Mouse (Mus musculus): Measurements from ENCODE around the gene Ccne1. TPM values are rescaled to one million over a fixed set of nuclear protein-coding genes. Genes with fewer than 3 reads are reported as not detected.

The Ccne1 gene
- polyA plus RNA-seq, 1 experiment from 2014 or later, result 23.5 TPM

DNA sequence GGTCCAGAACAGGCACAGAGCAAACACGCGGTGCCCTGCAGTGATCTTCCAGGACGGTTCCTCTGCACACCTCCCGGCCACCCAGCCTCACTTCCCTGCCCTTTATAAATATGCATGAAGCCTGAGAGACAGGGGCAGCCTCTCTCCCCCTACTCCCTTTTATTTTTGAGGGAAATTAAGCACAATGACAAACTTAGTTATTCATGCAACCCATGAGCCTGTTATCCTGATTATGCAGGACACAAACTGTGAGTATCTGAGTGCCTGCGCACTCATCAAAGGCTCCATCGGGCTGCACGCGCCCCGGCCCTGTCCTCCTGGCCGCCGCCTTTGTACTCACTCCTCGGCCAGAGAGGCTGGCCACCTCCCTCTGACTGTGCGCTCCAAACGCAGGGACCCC, 32.8 kb downstream of the Ccne1 start:
- ATAC-seq (replicated peaks; ENCODE audit: insufficient number of reproducible peaks, insufficient read depth, low FRiP score, low read depth), result no peak
- WGBS, result 9% methylated on average over 14 of the region's 14 CpGs
- peak overlapping the region; percentile 45 for H3K4me2 ChIP-seq

DNA sequence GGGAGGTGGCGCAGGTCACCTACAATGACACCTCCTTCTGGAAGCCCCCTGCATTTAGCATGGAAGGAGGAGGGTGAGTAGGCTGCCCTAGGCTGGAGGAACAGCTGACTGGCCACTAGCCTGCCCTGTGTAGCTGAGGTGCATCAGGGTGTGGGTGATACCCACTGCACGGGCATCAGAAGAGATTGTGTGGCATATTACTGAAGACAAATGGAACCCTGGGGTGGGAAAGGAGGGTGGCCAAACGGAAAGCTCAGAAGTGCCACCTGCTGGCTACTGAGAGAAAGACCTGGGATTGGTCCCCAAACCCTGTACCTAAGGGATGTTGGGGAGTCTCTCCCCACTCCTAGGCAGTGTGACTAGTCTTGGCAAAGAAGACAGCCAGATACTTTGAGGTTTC, 33.6 kb downstream of the Ccne1 start:
- Histone ChIP-seq H3K4me2 (no peak overlapping the region), H3K27me3 (peaks cover 6% of the 10 kb centered on the region; the same call in 1 of the 2 replicates), H3K9ac (no peak overlapping the region), H3K9me3 (replicated peaks) (no peaks in the 10 kb centered on the region), H3K4me1 (replicated peaks) (peaks cover 7% of the 10 kb centered on the region; the same call in 1 of the 2 replicates), H3K36me3 (no peaks in the 10 kb centered on the region), H3K4me3 (no peak overlapping the region), H3K27ac (no peak overlapping the region)
- WGBS, result 29% methylated on average over 3 of the region's 3 CpGs
- ATAC-seq (replicated peaks; ENCODE audit: insufficient number of reproducible peaks, insufficient read depth, low FRiP score, low read depth), result 0 out of 2 replicates have a peak, but pooled peaks have one; percentile 47

More for the DNA sequence above, 32.8 kb downstream of the Ccne1 start:
- H3K36me3 ChIP-seq, result no peaks in the 10 kb centered on the region
- H3K27me3 ChIP-seq, result peaks cover 6% of the 10 kb centered on the region; the same call in 1 of the 2 replicates
- H3K27ac ChIP-seq, result no peak overlapping the region
- no peak overlapping the region for H3K9ac ChIP-seq
- peak overlapping the region; percentile 19; the same call in 1 of the 2 replicates for H3K4me3 ChIP-seq
- H3K4me1 ChIP-seq (replicated peaks), result peaks cover 7% of the 10 kb centered on the region; the same call in 1 of the 2 replicates
- H3K9me3 ChIP-seq (replicated peaks), result no peaks in the 10 kb centered on the region

DNA sequence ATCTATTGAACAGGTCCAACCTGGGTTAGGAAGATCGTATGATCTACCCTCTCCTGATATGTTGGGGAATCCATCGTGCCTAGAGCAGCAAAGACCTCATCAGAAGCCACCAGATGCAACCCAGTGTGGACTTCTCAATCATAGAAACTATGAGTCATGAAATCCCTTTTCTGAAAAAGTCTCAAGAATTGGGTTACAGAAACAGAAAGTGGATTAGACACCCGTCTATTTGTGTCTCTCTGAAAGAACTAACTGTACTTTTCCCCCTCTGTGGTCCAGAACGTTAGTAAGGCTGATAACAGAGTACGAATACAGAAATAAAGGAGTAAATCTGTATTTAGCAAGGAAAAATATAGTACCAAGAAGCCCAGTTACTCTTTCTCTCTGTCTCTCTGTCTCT, 36.3 kb downstream of the Ccne1 start:
- Histone ChIP-seq H3K27me3 (peaks cover 6% of the 10 kb centered on the region; the same call in 1 of the 2 replicates), H3K36me3 (no peaks in the 10 kb centered on the region), H3K4me1 (replicated peaks) (peaks cover 7% of the 10 kb centered on the region; the same call in 1 of the 2 replicates), H3K9ac (no peak overlapping the region), H3K4me2 (no peak overlapping the region), H3K9me3 (replicated peaks) (no peaks in the 10 kb centered on the region), H3K27ac (no peak overlapping the region), H3K4me3 (no peak overlapping the region)
- 62% methylated on average over 5 of the region's 5 CpGs for WGBS
- ATAC-seq (replicated peaks; ENCODE audit: insufficient number of reproducible peaks, insufficient read depth, low FRiP score, low read depth), result no peak

DNA sequence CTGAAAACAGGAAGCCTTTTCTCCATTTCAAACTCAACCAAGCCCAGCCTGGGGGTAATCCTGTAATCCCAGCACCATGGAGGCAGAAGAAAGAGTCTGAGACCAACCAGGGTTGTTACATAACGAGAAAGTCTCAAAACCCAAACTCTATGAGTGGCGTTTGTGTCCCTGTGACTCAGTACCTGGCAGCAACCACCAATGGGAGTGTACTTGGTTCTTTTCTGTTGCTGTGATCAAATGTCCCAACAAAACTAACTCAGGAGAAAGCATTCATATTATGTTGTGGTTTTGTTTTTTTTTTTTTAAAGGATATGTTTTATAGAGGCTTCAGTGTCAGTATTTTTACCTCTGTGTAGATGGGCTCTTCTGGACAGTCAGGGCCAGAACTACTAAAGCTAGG, 36.7 kb downstream of the Ccne1 start:
- H3K9ac ChIP-seq, result no peak overlapping the region
- no peaks in the 10 kb centered on the region for H3K36me3 ChIP-seq
- 31% methylated on average over 2 of the region's 2 CpGs for WGBS
- no peak overlapping the region for H3K4me3 ChIP-seq
- no peaks in the 10 kb centered on the region for H3K9me3 ChIP-seq (replicated peaks)
- H3K4me2 ChIP-seq, result no peak overlapping the region
- H3K27me3 ChIP-seq, result peaks cover 6% of the 10 kb centered on the region; the same call in 1 of the 2 replicates
- no peak overlapping the region for H3K27ac ChIP-seq
- H3K4me1 ChIP-seq (replicated peaks), result peaks cover 5% of the 10 kb centered on the region; the same call in 1 of the 2 replicates
- ATAC-seq (replicated peaks; ENCODE audit: insufficient number of reproducible peaks, insufficient read depth, low FRiP score, low read depth), result no peak

DNA sequence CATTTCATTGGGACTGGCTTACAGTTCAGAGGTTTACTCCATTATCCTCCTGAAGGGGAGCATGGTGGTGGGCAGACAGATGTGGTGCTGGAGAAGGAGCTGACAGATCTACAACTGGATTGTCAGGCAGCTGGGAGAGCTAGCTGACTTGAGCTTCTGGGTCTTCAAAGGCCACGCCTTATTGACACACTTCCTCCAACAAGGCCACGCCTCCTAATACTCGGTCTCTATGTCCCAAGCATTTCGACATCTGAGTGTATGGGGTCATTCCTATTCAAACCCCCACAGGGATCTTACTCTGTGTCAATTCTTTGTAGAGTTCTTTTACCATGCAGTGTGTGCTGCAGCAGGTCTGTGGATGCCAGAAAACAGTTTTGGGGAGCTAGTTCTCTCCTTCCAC, 42.9 kb downstream of the Ccne1 start:
- Histone ChIP-seq H3K9me3 (replicated peaks) (no peaks in the 10 kb centered on the region), H3K27me3 (no peaks in the 10 kb centered on the region), H3K9ac (no peak overlapping the region), H3K4me2 (no peak overlapping the region), H3K36me3 (no peaks in the 10 kb centered on the region), H3K27ac (no peak overlapping the region), H3K4me3 (no peak overlapping the region), H3K4me1 (replicated peaks) (peaks cover 7% of the 10 kb centered on the region)
- 48% methylated on average over 4 of the region's 4 CpGs for WGBS
- no peak for ATAC-seq (replicated peaks; ENCODE audit: insufficient number of reproducible peaks, insufficient read depth, low FRiP score, low read depth)

DNA sequence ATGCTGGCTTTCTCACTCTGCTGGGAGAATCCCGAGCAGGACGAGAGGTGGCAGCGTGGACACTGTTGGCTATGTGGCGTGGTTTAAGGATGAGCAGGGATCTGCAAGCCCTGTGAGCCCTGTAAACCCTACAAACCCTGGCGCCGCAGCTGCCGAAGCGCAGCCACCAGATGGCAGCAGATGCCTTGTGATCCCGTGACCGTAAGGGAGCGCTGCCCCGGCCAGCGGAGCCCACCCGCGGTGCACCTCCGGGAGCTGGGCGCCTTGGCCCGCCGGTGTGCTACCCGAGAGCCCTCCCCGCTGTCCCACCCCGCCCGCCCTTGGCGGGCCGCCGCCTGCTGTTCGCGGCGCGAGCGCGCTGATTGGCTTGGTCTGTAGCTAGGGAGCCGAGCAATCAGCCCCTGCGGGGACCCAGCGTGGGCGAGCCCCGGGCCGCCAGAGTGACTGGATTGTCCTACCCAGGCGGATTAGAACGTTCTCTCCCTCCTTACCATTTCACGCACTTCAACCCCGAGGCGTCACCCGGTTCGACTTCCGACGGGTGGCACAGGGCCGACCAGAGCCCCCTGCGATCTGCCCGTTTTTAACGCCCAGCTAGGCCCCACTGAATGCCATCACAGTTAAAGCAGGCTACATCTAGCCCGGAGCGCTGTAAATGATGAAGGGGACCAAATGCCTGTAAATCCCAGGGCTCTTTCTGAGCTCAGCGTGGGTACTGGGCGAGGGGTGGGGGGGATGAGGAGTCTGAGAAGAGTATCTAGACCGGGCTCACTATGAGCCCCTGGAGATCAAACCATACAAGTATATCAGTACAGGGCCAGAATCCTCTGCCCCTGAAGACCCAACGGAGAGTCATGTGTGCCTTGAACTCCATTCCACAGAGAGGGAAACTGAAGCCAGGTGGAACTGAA, 46.0 kb downstream of the Ccne1 start:
- Histone ChIP-seq H3K27ac (no peak overlapping the region), H3K4me2 (peak overlapping the region; percentile 95), H3K9ac (peak overlapping the region; percentile 69), H3K36me3 (no peaks in the 10 kb centered on the region), H3K27me3 (no peaks in the 10 kb centered on the region), H3K9me3 (replicated peaks) (no peaks in the 10 kb centered on the region), H3K4me3 (peak overlapping the region; percentile 60), H3K4me1 (replicated peaks) (peaks cover 15% of the 10 kb centered on the region)
- 2% methylated on average over 57 of the region's 57 CpGs for WGBS
- peak; percentile 85 for ATAC-seq (replicated peaks; ENCODE audit: insufficient number of reproducible peaks, insufficient read depth, low FRiP score, low read depth)

DNA sequence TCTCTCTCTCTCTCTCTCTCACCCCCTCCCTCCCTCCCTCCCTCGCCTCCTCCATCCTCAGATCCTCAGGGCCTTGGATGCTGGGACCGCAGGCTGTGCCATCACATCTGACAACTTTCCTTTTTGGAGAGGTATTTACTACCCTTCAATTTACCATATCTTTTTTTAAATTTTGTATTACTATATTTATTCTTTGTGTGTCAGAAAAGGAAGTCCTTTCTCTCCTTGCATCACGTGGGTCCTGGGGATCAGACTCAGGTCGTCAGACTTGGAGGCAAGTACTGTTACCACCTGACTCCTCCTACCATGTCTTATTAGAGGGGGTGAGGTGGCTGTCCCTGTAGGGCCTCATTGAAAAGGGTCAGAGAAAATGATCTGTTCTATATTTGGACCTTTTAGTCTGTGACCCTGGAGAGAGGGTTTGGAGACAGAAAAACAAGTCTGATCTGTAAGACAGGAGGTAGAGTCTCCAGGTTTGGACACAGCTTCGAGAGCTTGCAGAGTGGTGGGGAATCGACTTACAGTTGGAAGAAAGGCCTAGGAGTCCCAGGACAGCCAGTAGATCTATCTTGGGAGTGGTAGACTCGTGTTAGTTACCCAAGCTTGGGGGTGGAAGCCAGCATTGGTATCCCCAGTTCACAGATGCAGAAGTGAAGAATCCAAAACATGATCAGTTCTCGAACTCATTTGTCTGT, 47.6 kb downstream of the Ccne1 start:
- Histone ChIP-seq H3K9me3 (replicated peaks) (no peaks in the 10 kb centered on the region), H3K27me3 (no peaks in the 10 kb centered on the region), H3K4me3 (no peak overlapping the region), H3K9ac (no peak overlapping the region), H3K27ac (no peak overlapping the region), H3K4me2 (no peak overlapping the region), H3K36me3 (no peaks in the 10 kb centered on the region), H3K4me1 (replicated peaks) (peaks cover 15% of the 10 kb centered on the region)
- 65% methylated on average over 8 of the region's 8 CpGs for WGBS
- no peak for ATAC-seq (replicated peaks; ENCODE audit: insufficient number of reproducible peaks, insufficient read depth, low FRiP score, low read depth)

DNA sequence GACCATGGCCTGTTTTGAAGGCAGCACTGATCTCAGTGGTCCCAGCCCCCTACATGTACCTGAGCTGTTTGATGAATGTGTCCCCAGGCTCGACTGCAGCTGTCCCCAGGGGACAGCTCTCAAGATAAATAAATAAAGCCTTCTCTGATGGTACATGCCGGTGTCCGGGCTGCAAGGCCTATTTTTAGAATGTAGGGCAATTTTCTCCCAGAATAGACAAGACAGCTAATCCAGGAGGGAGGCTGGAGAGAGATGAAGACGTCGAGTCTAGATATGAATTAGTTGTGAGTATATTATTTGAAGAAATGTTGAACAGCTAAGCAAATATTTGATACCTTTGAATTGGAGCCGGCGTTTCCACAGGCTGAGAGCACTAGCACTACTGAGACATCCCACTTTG, 48.2 kb downstream of the Ccne1 start:
- Histone ChIP-seq H3K4me1 (replicated peaks) (peaks cover 15% of the 10 kb centered on the region), H3K36me3 (no peaks in the 10 kb centered on the region), H3K27ac (no peak overlapping the region), H3K4me2 (0 out of 2 replicates have a peak overlapping the region, but pooled peaks have one; percentile 13), H3K9me3 (replicated peaks) (no peaks in the 10 kb centered on the region), H3K9ac (no peak overlapping the region), H3K4me3 (no peak overlapping the region), H3K27me3 (no peaks in the 10 kb centered on the region)
- 31% methylated on average over 7 of the region's 7 CpGs for WGBS
- ATAC-seq (replicated peaks; ENCODE audit: insufficient number of reproducible peaks, insufficient read depth, low FRiP score, low read depth), result no peak

DNA sequence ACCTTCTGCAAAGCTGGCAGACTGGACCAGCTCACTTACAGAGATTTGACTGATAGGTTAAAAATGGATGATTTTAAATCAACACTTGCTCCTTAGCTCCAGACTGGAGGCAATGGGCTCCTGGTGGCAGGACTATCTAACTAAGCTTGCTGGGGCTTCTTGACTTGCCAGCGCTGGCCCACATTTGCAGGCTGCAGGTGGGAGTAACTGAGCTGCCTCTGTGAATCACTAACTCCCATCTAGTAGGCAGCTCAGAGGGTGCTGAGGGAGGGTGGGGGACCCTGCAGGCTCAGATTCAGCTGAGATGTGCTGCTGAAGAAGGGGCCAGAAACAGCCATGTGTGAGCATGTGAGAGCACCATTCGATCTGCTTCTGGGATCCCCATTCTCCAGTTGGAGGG, 51.3 kb downstream of the Ccne1 start:
- Histone ChIP-seq H3K27me3 (no peaks in the 10 kb centered on the region), H3K4me2 (no peak overlapping the region), H3K4me1 (replicated peaks) (peaks cover 11% of the 10 kb centered on the region), H3K36me3 (no peaks in the 10 kb centered on the region), H3K27ac (no peak overlapping the region), H3K4me3 (no peak overlapping the region), H3K9ac (no peak overlapping the region), H3K9me3 (replicated peaks) (no peaks in the 10 kb centered on the region)
- no peak for ATAC-seq (replicated peaks; ENCODE audit: insufficient number of reproducible peaks, insufficient read depth, low FRiP score, low read depth)
- WGBS, result 81% methylated on average over 2 of the region's 2 CpGs

DNA sequence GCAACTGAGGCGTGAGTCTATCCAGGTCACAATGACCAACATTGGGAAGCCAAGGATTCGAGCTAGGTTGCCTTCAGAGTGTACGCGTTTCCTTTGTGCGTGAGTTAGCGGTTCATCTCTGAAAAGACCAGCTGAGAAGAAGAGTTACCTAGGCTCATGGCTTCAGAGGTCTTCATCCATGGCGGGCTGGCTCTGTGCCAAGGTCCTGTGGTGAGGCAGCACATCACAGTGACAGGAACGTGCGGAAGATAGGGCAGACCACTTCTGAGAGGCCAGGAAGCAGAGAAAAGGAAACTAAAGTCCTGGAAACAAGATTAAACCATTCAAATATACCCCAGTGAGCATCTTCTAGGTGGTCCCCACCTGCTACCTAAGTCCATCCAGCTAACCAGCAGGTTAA, 53.1 kb downstream of the Ccne1 start:
- no peak overlapping the region for H3K9ac ChIP-seq
- 72% methylated on average over 9 of the region's 9 CpGs for WGBS
- no peak overlapping the region for H3K27ac ChIP-seq
- H3K4me3 ChIP-seq, result no peak overlapping the region
- no peaks in the 10 kb centered on the region for H3K27me3 ChIP-seq
- peaks cover 6% of the 10 kb centered on the region for H3K4me1 ChIP-seq (replicated peaks)
- no peak overlapping the region for H3K4me2 ChIP-seq
- no peak for ATAC-seq (replicated peaks; ENCODE audit: insufficient number of reproducible peaks, insufficient read depth, low FRiP score, low read depth)
- H3K36me3 ChIP-seq, result no peaks in the 10 kb centered on the region
- no peaks in the 10 kb centered on the region for H3K9me3 ChIP-seq (replicated peaks)

Measured in heart, embryonic 15.5 days (tissue).